Mouse (Mus musculus) heart, embryonic 11.5 days (tissue): ENCODE measurements around the gene Vwa7. TPM values are rescaled to one million over a fixed set of nuclear protein-coding genes. Genes with fewer than 3 reads are reported as not detected.

Experiments used
- ATAC-seq: fragments of 200-750 bp; cut with Nextera tagmentation; replicated peaks from 2 replicates; pipeline ENCODE4 v1.8.0; 2017; ENCODE audit warnings: moderate library complexity; ENCODE audit not compliant: insufficient number of reproducible peaks, low FRiP score, low TSS enrichment
- H3K27ac ChIP-seq: fragments of 300-500 bp; sonication (generic); 2 replicates; pipeline ENCODE4 v1.5.1; 2014; ENCODE audit warnings: mild to moderate bottlenecking, low read depth, low read length
- H3K27me3 ChIP-seq: fragments of 300-500 bp; sonication (generic); 2 replicates; pipeline ENCODE4 v1.6.1; 2014; ENCODE audit warnings: mild to moderate bottlenecking, low read length, mixed read lengths; ENCODE audit not compliant: control insufficient read depth, insufficient read depth
- H3K36me3 ChIP-seq: fragments of 300-500 bp; sonication (generic); 2 replicates; pipeline ENCODE4 v1.6.1; 2014; ENCODE audit warnings: mild to moderate bottlenecking, low read length, moderate library complexity, mixed read lengths; ENCODE audit not compliant: control insufficient read depth, insufficient read depth
- H3K4me1 ChIP-seq: fragments of 300-500 bp; sonication (generic); 2 replicates; pipeline ENCODE4 v1.6.1; 2014; ENCODE audit warnings: low read length; ENCODE audit not compliant: control insufficient read depth, insufficient read depth
- H3K4me2 ChIP-seq: fragments of 300-500 bp; sonication (generic); 2 replicates; pipeline ENCODE4 v1.6.1; 2014; ENCODE audit warnings: mild to moderate bottlenecking, moderate library complexity
- H3K4me3 ChIP-seq: fragments of 300-500 bp; sonication (generic); 2 replicates; pipeline ENCODE4 v1.5.1; 2014; ENCODE audit warnings: low read depth, low read length
- H3K9ac ChIP-seq: fragments of 300-500 bp; sonication (generic); 2 replicates; pipeline ENCODE4 v1.6.1; 2014; ENCODE audit warnings: mild to moderate bottlenecking, low read depth, low read length, moderate library complexity
- H3K9me3 ChIP-seq: fragments of 300-500 bp; sonication (generic); replicated peaks from 2 replicates; pipeline ENCODE4 v1.6.1; 2016; ENCODE audit warnings: low read length; ENCODE audit not compliant: control insufficient read depth
- WGBS: fragments of 180-500 bp; shearing (Covaris S2); extraction: QIAGEN DNeasy Blood & Tissue Kit; methylation state at CpG from one replicate; pipeline ENCODE4 v1.1.7; 2014; ENCODE audit not compliant: insufficient replicate concordance; 5-methylcytosine and 5-hydroxymethylcytosine counted together
- polyA plus RNA-seq: library from polyadenylated mRNA; unstranded; fragments of >200 nt; fragmentation: Nextera tagmentation; extraction: Ambion mirVana; gene quantifications from 2 replicates; pipeline ENCODE4 v1.2.1, GENCODE M21; 2014

Vwa7 gene
- polyA plus RNA-seq, 1 experiment from 2014 or later, result 0.20 TPM

DNA sequence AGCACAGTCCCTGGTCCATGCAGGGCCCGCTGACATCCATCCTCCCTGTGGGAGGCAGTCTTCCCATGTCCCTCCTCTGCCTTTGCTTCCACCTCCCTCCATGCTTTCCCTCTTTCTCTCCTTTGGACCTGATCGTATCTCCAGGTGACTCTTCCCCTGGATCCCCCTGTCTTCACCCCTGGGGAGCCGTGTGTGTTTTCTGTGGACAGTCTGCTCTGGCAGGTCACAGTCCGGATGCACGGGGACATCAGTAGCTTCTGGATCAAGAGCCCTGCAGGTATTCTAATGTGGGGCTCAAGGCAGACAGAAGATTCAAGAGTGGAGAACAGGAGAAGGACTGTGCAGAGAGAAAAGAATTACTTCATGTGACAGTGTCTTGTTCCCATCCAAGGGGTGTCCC, 6.8 kb downstream of the Vwa7 start:
- peaks cover 30% of the 10 kb centered on the region for H3K4me1 ChIP-seq
- no peaks in the 10 kb centered on the region for H3K36me3 ChIP-seq
- WGBS, result 90% methylated on average over 5 of the region's 5 CpGs
- H3K27me3 ChIP-seq, result no peaks in the 10 kb centered on the region
- H3K4me2 ChIP-seq, result no peak overlapping the region
- no peak overlapping the region for H3K9ac ChIP-seq
- no peak overlapping the region for H3K4me3 ChIP-seq
- no peaks in the 10 kb centered on the region for H3K9me3 ChIP-seq
- H3K27ac ChIP-seq, result no peak overlapping the region
- no peak for ATAC-seq

- Histone ChIP-seq H3K4me2 (no peak overlapping the region), H3K27ac (no peak overlapping the region), H3K36me3 (no peaks in the 10 kb centered on the region), H3K4me1 (peaks cover 32% of the 10 kb centered on the region), H3K27me3 (no peaks in the 10 kb centered on the region), H3K9ac (peak overlapping the region; percentile 49; the same call in 1 of the 2 replicates), H3K4me3 (no peak overlapping the region), H3K9me3 (no peaks in the 10 kb centered on the region)
- WGBS, result 70% methylated on average over 4 of the region's 4 CpGs
- no peak for ATAC-seq
These were observed 7.4 kb downstream of the Vwa7 start for GRCm38 (mm10) chr17:35023756-35024155.

GRCm38 (mm10) chr17:35024261-35024660, 7.9 kb downstream of the Vwa7 start:
- Histone ChIP-seq H3K27me3 (no peaks in the 10 kb centered on the region), H3K27ac (no peak overlapping the region), H3K9ac (peak overlapping the region; percentile 49; the same call in 1 of the 2 replicates), H3K36me3 (no peaks in the 10 kb centered on the region), H3K4me1 (peaks cover 36% of the 10 kb centered on the region), H3K4me3 (no peak overlapping the region), H3K4me2 (no peak overlapping the region), H3K9me3 (no peaks in the 10 kb centered on the region)
- no peak for ATAC-seq
- WGBS, result 67% methylated on average over 13 of the region's 13 CpGs

- H3K4me1 ChIP-seq, result peaks cover 36% of the 10 kb centered on the region
- ATAC-seq, result no peak
- H3K9me3 ChIP-seq, result no peaks in the 10 kb centered on the region
- WGBS, result 58% methylated on average over 7 of the region's 10 CpGs
- no peak overlapping the region for H3K27ac ChIP-seq
- H3K9ac ChIP-seq, result 0 out of 2 replicates have a peak overlapping the region, but pooled peaks have one; percentile 49
- H3K4me3 ChIP-seq, result no peak overlapping the region
- H3K27me3 ChIP-seq, result no peaks in the 10 kb centered on the region
- H3K4me2 ChIP-seq, result no peak overlapping the region
- H3K36me3 ChIP-seq, result no peaks in the 10 kb centered on the region
These were observed 8.5 kb downstream of the Vwa7 start for GRCm38 (mm10) chr17:35024691-35025488.

- ATAC-seq, result no peak
- Histone ChIP-seq H3K27me3 (no peaks in the 10 kb centered on the region), H3K9ac (no peak overlapping the region), H3K27ac (no peak overlapping the region), H3K4me1 (peaks cover 36% of the 10 kb centered on the region), H3K4me3 (no peak overlapping the region), H3K4me2 (no peak overlapping the region), H3K36me3 (no peaks in the 10 kb centered on the region), H3K9me3 (no peaks in the 10 kb centered on the region)
- 81% methylated on average over 5 of the region's 5 CpGs for whole genome bisulfite sequencing
These were observed 9.8 kb downstream of the Vwa7 start for GRCm38 (mm10) chr17:35026206-35026605.

GRCm38 (mm10) chr17:35027277-35028068, 11.1 kb downstream of the Vwa7 start, which contains the start of gene Sapcd1:
Gene Sapcd1 (minus strand): TSS chr17:35028016.
- H3K4me3 ChIP-seq, result no peak within 1 kb of the TSS
- no peak for ATAC-seq
- no peaks in the 10 kb centered on the region for H3K27me3 ChIP-seq
- H3K36me3 ChIP-seq, result no peaks in the 10 kb centered on the region
- H3K27ac ChIP-seq, result peak within 1 kb of the TSS; percentile 41; the same call in 1 of the 2 replicates
- peaks cover 26% of the 10 kb centered on the region for H3K4me1 ChIP-seq
- peak within 1 kb of the TSS; percentile 42 for H3K4me2 ChIP-seq
- no peaks in the 10 kb centered on the region for H3K9me3 ChIP-seq
- 34% methylated on average over 13 of the region's 13 CpGs for WGBS
- peak within 1 kb of the TSS; percentile 22; the same call in 1 of the 2 replicates for H3K9ac ChIP-seq

GRCm38 (mm10) chr17:35028315-35028714, 11.9 kb downstream of the Vwa7 start:
- H3K4me1 ChIP-seq, result peaks cover 26% of the 10 kb centered on the region
- ATAC-seq, result no peak
- no peaks in the 10 kb centered on the region for H3K9me3 ChIP-seq
- no peak overlapping the region for H3K4me3 ChIP-seq
- WGBS, result 78% methylated on average over 2 of the region's 2 CpGs
- no peaks in the 10 kb centered on the region for H3K27me3 ChIP-seq
- no peak overlapping the region for H3K4me2 ChIP-seq
- no peak overlapping the region for H3K27ac ChIP-seq
- H3K36me3 ChIP-seq, result no peaks in the 10 kb centered on the region
- H3K9ac ChIP-seq, result no peak overlapping the region

DNA sequence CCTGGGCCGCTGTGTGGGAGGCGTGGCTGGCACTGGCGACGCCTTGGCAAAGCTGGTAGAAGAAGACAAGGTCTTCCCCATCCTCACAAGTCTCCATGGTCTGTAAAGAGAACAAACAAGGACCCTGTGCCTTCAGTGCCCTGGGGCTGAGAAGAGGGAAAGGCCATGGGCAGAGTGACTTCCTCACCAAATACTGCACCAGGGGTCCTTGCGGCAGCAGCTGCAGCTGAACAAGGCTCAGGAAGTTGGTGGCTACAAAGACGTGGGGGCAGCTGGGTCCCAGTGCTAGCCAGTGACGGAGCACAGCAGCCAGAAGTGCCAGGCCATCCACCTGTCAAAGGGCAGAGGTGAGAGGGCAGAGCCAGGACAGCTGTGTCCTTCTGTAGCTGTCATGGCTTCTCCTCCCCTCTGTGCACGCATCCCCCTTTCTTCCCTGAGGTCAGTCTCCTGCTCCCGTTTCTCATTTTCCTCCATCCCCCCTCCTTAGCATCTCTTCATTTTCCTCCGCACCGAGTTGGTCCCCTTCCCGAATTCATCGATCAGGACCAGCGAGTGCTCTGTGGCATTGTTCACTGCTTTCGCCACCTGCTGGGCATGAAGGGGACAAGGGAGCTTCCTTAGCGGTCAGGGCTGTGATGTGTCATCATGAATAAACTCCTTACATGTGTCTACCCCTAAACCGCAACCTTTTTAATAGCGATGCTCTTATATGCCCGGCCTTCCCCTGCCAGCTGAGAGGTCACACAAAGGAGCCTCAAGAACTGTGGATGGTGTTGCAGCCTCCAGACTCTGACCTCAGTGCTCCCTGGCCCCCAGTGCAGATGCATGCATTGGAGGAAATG, 13.5 kb downstream of the Vwa7 start:
- ATAC-seq, result no peak
- Histone ChIP-seq H3K27me3 (no peaks in the 10 kb centered on the region), H3K4me2 (peak overlapping the region; percentile 14; the same call in 1 of the 2 replicates), H3K36me3 (no peaks in the 10 kb centered on the region), H3K9ac (0 out of 2 replicates have a peak overlapping the region, but pooled peaks have one; percentile 34), H3K9me3 (no peaks in the 10 kb centered on the region), H3K4me3 (0 out of 2 replicates have a peak overlapping the region, but pooled peaks have one; percentile 1), H3K4me1 (peaks cover 15% of the 10 kb centered on the region), H3K27ac (no peak overlapping the region)
- WGBS, result 37% methylated on average over 19 of the region's 19 CpGs
